Mouse (Mus musculus): ENCODE results near the gene Adgrf5. TPM values are rescaled to one million over a fixed set of nuclear protein-coding genes. Genes with fewer than 3 reads are reported as not detected.

Gene Adgrf5
- 21.5 and 26.3 TPM in 2 replicates for polyA plus RNA-seq (2015; fragmentation: Nextera tagmentation; extraction: Ambion mirVana)

GRCm38 (mm10) chr17:43359826-43360619 lies at the start of gene Adgrf5:
Adgrf5 (plus strand) TSS chr17:43360451.
- peak within 1 kb of the TSS; percentile 52 for H3K4me3 ChIP-seq (ENCODE audit: low read length)
- H3K27ac ChIP-seq (ENCODE audit: low read length), result peak within 1 kb of the TSS; percentile 79
- H3K27me3 ChIP-seq (ENCODE audit: control insufficient read depth, insufficient read depth, low read length), result no peaks in the 10 kb centered on the region; the same call in none of the 2 replicates
- ATAC-seq (replicated peaks; ENCODE audit: extremely low read depth, insufficient read depth, low FRiP score), result peak; percentile 66
- H3K4me1 ChIP-seq (ENCODE audit: control insufficient read depth, insufficient read depth, low read length), result peaks cover 28% of the 10 kb centered on the region
- H3K9me3 ChIP-seq (replicated peaks; ENCODE audit: control insufficient read depth, low read length), result no peaks in the 10 kb centered on the region
- no peaks in the 10 kb centered on the region for H3K36me3 ChIP-seq (ENCODE audit: control insufficient read depth, insufficient read depth)
- H3K9ac ChIP-seq (ENCODE audit: low read length), result peak within 1 kb of the TSS; percentile 54
- WGBS, result 29% methylated on average over 16 of the region's 16 CpGs
- peak within 1 kb of the TSS; percentile 54 for H3K4me2 ChIP-seq (ENCODE audit: low read depth, low read length)

- Histone ChIP-seq H3K27ac (ENCODE audit: low read length) (no peak overlapping the region), H3K36me3 (ENCODE audit: control insufficient read depth, insufficient read depth) (no peaks in the 10 kb centered on the region), H3K4me3 (ENCODE audit: low read length) (no peak overlapping the region; the same call in 1 of the 2 replicates), H3K9me3 (replicated peaks; ENCODE audit: control insufficient read depth, low read length) (no peaks in the 10 kb centered on the region; the same call in 1 of the 2 replicates), H3K9ac (ENCODE audit: low read length) (0 out of 2 replicates have a peak overlapping the region, but pooled peaks have one; percentile 19), H3K4me2 (ENCODE audit: low read depth, low read length) (peak overlapping the region; percentile 78), H3K4me1 (ENCODE audit: control insufficient read depth, insufficient read depth, low read length) (peaks cover 5% of the 10 kb centered on the region), H3K27me3 (ENCODE audit: control insufficient read depth, insufficient read depth, low read length) (no peaks in the 10 kb centered on the region)
- WGBS, result 49% methylated on average over 7 of the region's 7 CpGs
- no peak for ATAC-seq (replicated peaks; ENCODE audit: extremely low read depth, insufficient read depth, low FRiP score)
Observed at GRCm38 (mm10) chr17:43325986-43326671, 34.1 kb upstream of the Adgrf5 start.

- H3K4me1 ChIP-seq (ENCODE audit: control insufficient read depth, insufficient read depth, low read length), result peaks cover 7% of the 10 kb centered on the region
- peak overlapping the region; percentile 78 for H3K4me2 ChIP-seq (ENCODE audit: low read depth, low read length)
- no peaks in the 10 kb centered on the region; the same call in 1 of the 2 replicates for H3K9me3 ChIP-seq (replicated peaks; ENCODE audit: control insufficient read depth, low read length)
- 15% methylated on average over 29 of the region's 29 CpGs for WGBS
- no peaks in the 10 kb centered on the region for H3K27me3 ChIP-seq (ENCODE audit: control insufficient read depth, insufficient read depth, low read length)
- ATAC-seq (replicated peaks; ENCODE audit: extremely low read depth, insufficient read depth, low FRiP score), result peak; percentile 87
- peak overlapping the region; percentile 67 for H3K9ac ChIP-seq (ENCODE audit: low read length)
- no peaks in the 10 kb centered on the region for H3K36me3 ChIP-seq (ENCODE audit: control insufficient read depth, insufficient read depth)
- peak overlapping the region; percentile 66 for H3K27ac ChIP-seq (ENCODE audit: low read length)
- H3K4me3 ChIP-seq (ENCODE audit: low read length), result peak overlapping the region; percentile 49
Observed at GRCm38 (mm10) chr17:43326726-43327700, 33.2 kb upstream of the Adgrf5 start.

GRCm38 (mm10) chr17:43327810-43328209 lies 32.4 kb upstream of the Adgrf5 start:
- Histone ChIP-seq H3K4me2 (ENCODE audit: low read depth, low read length) (no peak overlapping the region), H3K4me3 (ENCODE audit: low read length) (no peak overlapping the region), H3K36me3 (ENCODE audit: control insufficient read depth, insufficient read depth) (no peaks in the 10 kb centered on the region), H3K4me1 (ENCODE audit: control insufficient read depth, insufficient read depth, low read length) (peaks cover 11% of the 10 kb centered on the region), H3K27ac (ENCODE audit: low read length) (no peak overlapping the region), H3K9me3 (replicated peaks; ENCODE audit: control insufficient read depth, low read length) (no peaks in the 10 kb centered on the region; the same call in 1 of the 2 replicates), H3K9ac (ENCODE audit: low read length) (no peak overlapping the region), H3K27me3 (ENCODE audit: control insufficient read depth, insufficient read depth, low read length) (no peaks in the 10 kb centered on the region)
- ATAC-seq (replicated peaks; ENCODE audit: extremely low read depth, insufficient read depth, low FRiP score), result peak; percentile 38; the same call in 1 of the 2 replicates
- 64% methylated on average over 6 of the region's 6 CpGs for WGBS

GRCm38 (mm10) chr17:43329216-43329615 lies 31.0 kb upstream of the Adgrf5 start:
- no peaks in the 10 kb centered on the region for H3K36me3 ChIP-seq (ENCODE audit: control insufficient read depth, insufficient read depth)
- H3K9me3 ChIP-seq (replicated peaks; ENCODE audit: control insufficient read depth, low read length), result no peaks in the 10 kb centered on the region
- no peak overlapping the region for H3K4me3 ChIP-seq (ENCODE audit: low read length)
- no peak overlapping the region for H3K27ac ChIP-seq (ENCODE audit: low read length)
- 69% methylated on average over 4 of the region's 4 CpGs for WGBS
- ATAC-seq (replicated peaks; ENCODE audit: extremely low read depth, insufficient read depth, low FRiP score), result no peak
- H3K4me2 ChIP-seq (ENCODE audit: low read depth, low read length), result no peak overlapping the region
- H3K4me1 ChIP-seq (ENCODE audit: control insufficient read depth, insufficient read depth, low read length), result peaks cover 11% of the 10 kb centered on the region
- H3K9ac ChIP-seq (ENCODE audit: low read length), result no peak overlapping the region
- no peaks in the 10 kb centered on the region for H3K27me3 ChIP-seq (ENCODE audit: control insufficient read depth, insufficient read depth, low read length)

- Histone ChIP-seq H3K36me3 (ENCODE audit: control insufficient read depth, insufficient read depth) (no peaks in the 10 kb centered on the region), H3K9ac (ENCODE audit: low read length) (no peak overlapping the region), H3K9me3 (replicated peaks; ENCODE audit: control insufficient read depth, low read length) (no peaks in the 10 kb centered on the region), H3K4me2 (ENCODE audit: low read depth, low read length) (no peak overlapping the region), H3K27me3 (ENCODE audit: control insufficient read depth, insufficient read depth, low read length) (no peaks in the 10 kb centered on the region), H3K27ac (ENCODE audit: low read length) (no peak overlapping the region), H3K4me3 (ENCODE audit: low read length) (no peak overlapping the region), H3K4me1 (ENCODE audit: control insufficient read depth, insufficient read depth, low read length) (peaks cover 11% of the 10 kb centered on the region)
- 38% methylated on average over 7 of the region's 7 CpGs for WGBS
- no peak for ATAC-seq (replicated peaks; ENCODE audit: extremely low read depth, insufficient read depth, low FRiP score)
Observed at GRCm38 (mm10) chr17:43329761-43330183, 30.5 kb upstream of the Adgrf5 start.

- ATAC-seq (replicated peaks; ENCODE audit: extremely low read depth, insufficient read depth, low FRiP score), result no peak
- Histone ChIP-seq H3K4me3 (ENCODE audit: low read length) (no peak overlapping the region), H3K4me2 (ENCODE audit: low read depth, low read length) (no peak overlapping the region), H3K27me3 (ENCODE audit: control insufficient read depth, insufficient read depth, low read length) (no peaks in the 10 kb centered on the region), H3K9ac (ENCODE audit: low read length) (no peak overlapping the region), H3K4me1 (ENCODE audit: control insufficient read depth, insufficient read depth, low read length) (peaks cover 6% of the 10 kb centered on the region), H3K36me3 (ENCODE audit: control insufficient read depth, insufficient read depth) (no peaks in the 10 kb centered on the region), H3K27ac (ENCODE audit: low read length) (no peak overlapping the region), H3K9me3 (replicated peaks; ENCODE audit: control insufficient read depth, low read length) (no peaks in the 10 kb centered on the region)
- 56% methylated on average over 5 of the region's 5 CpGs for WGBS
Observed at GRCm38 (mm10) chr17:43332686-43333085, 27.6 kb upstream of the Adgrf5 start.

- H3K9ac ChIP-seq (ENCODE audit: low read length), result no peak overlapping the region
- H3K27ac ChIP-seq (ENCODE audit: low read length), result no peak overlapping the region; the same call in 1 of the 2 replicates
- H3K9me3 ChIP-seq (replicated peaks; ENCODE audit: control insufficient read depth, low read length), result no peaks in the 10 kb centered on the region
- no peak overlapping the region for H3K4me2 ChIP-seq (ENCODE audit: low read depth, low read length)
- WGBS, result 55% methylated on average over 9 of the region's 9 CpGs
- no peaks in the 10 kb centered on the region for H3K36me3 ChIP-seq (ENCODE audit: control insufficient read depth, insufficient read depth)
- peak; percentile 30; the same call in 1 of the 2 replicates for ATAC-seq (replicated peaks; ENCODE audit: extremely low read depth, insufficient read depth, low FRiP score)
- H3K4me3 ChIP-seq (ENCODE audit: low read length), result no peak overlapping the region
- no peaks in the 10 kb centered on the region for H3K27me3 ChIP-seq (ENCODE audit: control insufficient read depth, insufficient read depth, low read length)
- H3K4me1 ChIP-seq (ENCODE audit: control insufficient read depth, insufficient read depth, low read length), result peaks cover 6% of the 10 kb centered on the region
Observed at GRCm38 (mm10) chr17:43334074-43334473, 26.2 kb upstream of the Adgrf5 start.

All from heart, embryonic 16.5 days (tissue).